21 mouse cellular contexts compared by ENCODE assay signal in the genomic region with DNA sequence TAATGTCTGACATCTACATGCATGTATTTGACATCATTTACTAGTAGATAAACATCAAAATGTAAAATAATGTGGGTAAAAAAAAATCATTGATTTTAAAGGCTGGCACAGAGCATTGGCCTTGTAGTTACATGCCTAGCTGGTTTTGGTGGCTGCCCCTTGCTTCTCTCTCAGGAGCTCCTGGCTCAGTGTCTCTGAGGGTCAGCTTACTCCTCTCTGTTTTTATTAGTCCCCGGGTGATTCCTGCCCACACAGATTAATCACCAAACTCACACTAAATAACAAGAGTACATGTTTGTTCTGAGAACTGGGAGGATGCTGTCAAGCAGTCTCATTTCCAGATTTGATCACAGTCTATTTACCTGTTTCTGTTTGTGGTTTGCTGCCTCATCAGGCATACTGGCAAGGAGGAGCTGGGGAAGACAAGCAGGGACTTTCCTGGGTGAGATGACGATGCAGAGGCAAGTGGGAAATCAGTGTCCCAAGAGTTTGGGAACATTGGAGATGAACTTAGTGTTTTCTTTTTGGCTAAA.
A peak's percentile ranks its signal among the peaks of the same experiment; 100 is the strongest.
DNase-seq lines count a peak whose midpoint lies in the region; ATAC-seq and TF ChIP-seq lines count a peak whose summit lies in the region.
"Had no signal": no experiment of that assay in that cellular context is flagged by ENCODE, and none has a peak within 500 bp of the region (broad histone marks: within the 10 kb centered on the region; RNA-seq: fewer than 3 reads in every experiment).

No protein-coding gene starts in this region.

- no peaks in the 10 kb centered on the region; the same call in 1 of the 2 replicates for H3K4me1 ChIP-seq in kidney, adult 2 months (ENCODE audit: control insufficient read depth, insufficient read depth, low read length)
- H3K4me1 ChIP-seq in kidney, embryonic 15.5 days = peaks cover 6% of the 10 kb centered on the region; the same call in 1 of the 2 replicates
- no peaks in the 10 kb centered on the region for H3K4me1 ChIP-seq in kidney, postnatal 0 days (replicated peaks; ENCODE audit: insufficient read depth, low read length)
- H3K4me1 ChIP-seq: embryonic facial prominence, embryonic 10.5 days; embryonic facial prominence, embryonic 12.5 days; forebrain, embryonic 13.5 days; forebrain, embryonic 15.5 days had no signal

- H3K36me3 ChIP-seq in kidney, adult 2 months (ENCODE audit: control insufficient read depth, insufficient read depth, low read length) = no peaks in the 10 kb centered on the region
- H3K36me3 ChIP-seq in kidney, embryonic 15.5 days = no peaks in the 10 kb centered on the region
- no peaks in the 10 kb centered on the region for H3K36me3 ChIP-seq in kidney, postnatal 0 days (ENCODE audit: insufficient read depth, low read length)
- H3K36me3 ChIP-seq: embryonic facial prominence, embryonic 10.5 days; embryonic facial prominence, embryonic 12.5 days; forebrain, embryonic 15.5 days had no signal

- no peak overlapping the region for H3K27ac ChIP-seq in kidney, adult 2 months (ENCODE audit: insufficient read depth, low read depth, low read length)
- H3K27ac ChIP-seq in kidney, embryonic 15.5 days = no peak overlapping the region
- H3K27ac ChIP-seq in kidney, postnatal 0 days = no peak overlapping the region
- H3K27ac ChIP-seq: embryonic facial prominence, embryonic 10.5 days; embryonic facial prominence, embryonic 12.5 days; forebrain, embryonic 13.5 days; forebrain, embryonic 15.5 days had no signal

- peak; percentile 91 for ATAC-seq in kidney, embryonic 15.5 days (replicated peaks; ENCODE audit: low FRiP score)
- peak; percentile 25; the same call in 1 of the 2 replicates for ATAC-seq in kidney, postnatal 0 days (replicated peaks; ENCODE audit: low FRiP score, low read depth)
- ATAC-seq: activated CD4-positive, CD25-positive, alpha-beta regulatory T cell, adult 4 months; forebrain, embryonic 13.5 days; forebrain, embryonic 15.5 days; forebrain, postnatal 0 days had no signal

- no peak for TF ChIP-seq CTCF in kidney, adult 2 months (conservative IDR thresholded peaks at IDR 0.05; ENCODE audit: insufficient read depth, insufficient read length, low read depth, low read length)
- TF ChIP-seq CTCF in kidney, postnatal 0 days (IDR thresholded peaks at IDR 0.05; ENCODE audit: low read depth) = no peak

- no peak overlapping the region for H3K4me3 ChIP-seq in kidney, adult 2 months (ENCODE audit: insufficient read depth, low read depth, low read length)
- H3K4me3 ChIP-seq in kidney, embryonic 15.5 days (replicated peaks) = no peak overlapping the region
- H3K4me3 ChIP-seq in kidney, postnatal 0 days (replicated peaks; ENCODE audit: low read depth, low read length) = no peak overlapping the region
- H3K4me3 ChIP-seq: embryonic facial prominence, embryonic 10.5 days; embryonic facial prominence, embryonic 12.5 days; forebrain, embryonic 13.5 days; forebrain, embryonic 15.5 days had no signal

- H3K9ac ChIP-seq in kidney, embryonic 15.5 days = no peak overlapping the region
- H3K9ac ChIP-seq in kidney, postnatal 0 days (ENCODE audit: low read depth, low read length) = no peak overlapping the region
- H3K9ac ChIP-seq: embryonic facial prominence, embryonic 12.5 days; forebrain, embryonic 13.5 days; forebrain, embryonic 15.5 days; forebrain, postnatal 0 days had no signal

- no peaks in the 10 kb centered on the region for H3K9me3 ChIP-seq in kidney, embryonic 15.5 days (replicated peaks)
- no peaks in the 10 kb centered on the region for H3K9me3 ChIP-seq in kidney, postnatal 0 days (replicated peaks; ENCODE audit: low read length)
- H3K9me3 ChIP-seq: embryonic facial prominence, embryonic 10.5 days; embryonic facial prominence, embryonic 12.5 days; forebrain, embryonic 13.5 days; forebrain, embryonic 15.5 days had no signal

- TF ChIP-seq POLR2A in kidney, adult 2 months (IDR thresholded peaks at IDR 0.05; ENCODE audit: low read depth, low read length) = no peak

- H3K27me3 ChIP-seq in kidney, adult 2 months (replicated peaks; ENCODE audit: control insufficient read depth, insufficient read depth, low read length) = no peaks in the 10 kb centered on the region
- H3K27me3 ChIP-seq in kidney, embryonic 15.5 days = no peaks in the 10 kb centered on the region
- H3K27me3 ChIP-seq in kidney, postnatal 0 days (ENCODE audit: insufficient read depth, low read length) = no peaks in the 10 kb centered on the region
- H3K27me3 ChIP-seq: embryonic facial prominence, embryonic 12.5 days; forebrain, embryonic 13.5 days; forebrain, embryonic 15.5 days had no signal

- peak; percentile 12 for DNase-seq in kidney, adult 2 months
- no peak for DNase-seq in kidney, postnatal 10 days
- no peak for DNase-seq in kidney, postnatal 14 days
- peak; percentile 81 for DNase-seq in kidney, postnatal 0 days (ENCODE audit: low spot score)
- no peak for DNase-seq in kidney, adult 9 months
- DNase-seq: adrenal gland, adult 8-10 months; adrenal gland, postnatal 14 days; adrenal gland, postnatal 36 days; B cell, adult 2 months; cerebellum, adult 11-12 months; cerebellum, adult 2 months; cerebellum, adult 9-10 months; cerebellum, postnatal 10 days; cerebellum, postnatal 25 days; forebrain, postnatal 0 days had no signal

- no peak overlapping the region for H3K4me2 ChIP-seq in kidney, embryonic 15.5 days
- no peak overlapping the region for H3K4me2 ChIP-seq in kidney, postnatal 0 days (ENCODE audit: low read length)
- H3K4me2 ChIP-seq: embryonic facial prominence, embryonic 12.5 days; forebrain, embryonic 13.5 days; forebrain, embryonic 15.5 days had no signal

- 21% methylated on average over 2 of the region's 2 CpGs for WGBS in kidney, adult 2 months
- WGBS in kidney, embryonic 15.5 days = 29% methylated on average over 2 of the region's 2 CpGs
- WGBS in kidney, postnatal 0 days = 17% methylated on average over 2 of the region's 2 CpGs

Comparison
In these comparisons a context has a peak if more than half of its experiments do, and no peak if none do; other contexts are left out.
1. DNase-seq: peak in kidney, adult 2 months (single experiment) and kidney, postnatal 0 days (single experiment); none in kidney, postnatal 10 days (single experiment), kidney, postnatal 14 days (single experiment) and kidney, adult 9 months (single experiment).